Mouse (Mus musculus) granulocyte monocyte progenitor cell, adult 5-6 weeks (primary cell): ENCODE results near the gene Eipr1. TPM values are rescaled to one million over a fixed set of nuclear protein-coding genes. Genes with fewer than 3 reads are reported as not detected.
"Not testable (repeated sequence)": the region's sequence is repeated elsewhere in the genome, so short reads cannot be mapped to it uniquely, and the experiment has no call there.

Source experiments
- ATAC-seq: replicated peaks from 2 replicates; pipeline ENCODE4 v1.8.0; 2016; ENCODE audit warnings: mild to moderate bottlenecking, moderate TSS enrichment, inconsistent platforms; ENCODE audit not compliant: poor library complexity, severe bottlenecking
- total RNA-seq, 2 experiments: library from RNA; stranded (forward) in 1 of 2; stranded (reverse) in 1 of 2; fragments of 200-712, 200-1000 nt in 1 of 2; fragments of >200 nt in 1 of 2; fragmentation: Nextera tagmentation in 1 of 2; gene quantifications; 2 replicates each; pipeline ENCODE4 v1.2.3; 2014 to 2017

Gene Eipr1
- total RNA-seq (2014; fragmentation: Nextera tagmentation) (23.6 and 31.2 TPM in 2 replicates), total RNA-seq (2017) (24.4 and 25.5 TPM in 2 replicates)

DNA sequence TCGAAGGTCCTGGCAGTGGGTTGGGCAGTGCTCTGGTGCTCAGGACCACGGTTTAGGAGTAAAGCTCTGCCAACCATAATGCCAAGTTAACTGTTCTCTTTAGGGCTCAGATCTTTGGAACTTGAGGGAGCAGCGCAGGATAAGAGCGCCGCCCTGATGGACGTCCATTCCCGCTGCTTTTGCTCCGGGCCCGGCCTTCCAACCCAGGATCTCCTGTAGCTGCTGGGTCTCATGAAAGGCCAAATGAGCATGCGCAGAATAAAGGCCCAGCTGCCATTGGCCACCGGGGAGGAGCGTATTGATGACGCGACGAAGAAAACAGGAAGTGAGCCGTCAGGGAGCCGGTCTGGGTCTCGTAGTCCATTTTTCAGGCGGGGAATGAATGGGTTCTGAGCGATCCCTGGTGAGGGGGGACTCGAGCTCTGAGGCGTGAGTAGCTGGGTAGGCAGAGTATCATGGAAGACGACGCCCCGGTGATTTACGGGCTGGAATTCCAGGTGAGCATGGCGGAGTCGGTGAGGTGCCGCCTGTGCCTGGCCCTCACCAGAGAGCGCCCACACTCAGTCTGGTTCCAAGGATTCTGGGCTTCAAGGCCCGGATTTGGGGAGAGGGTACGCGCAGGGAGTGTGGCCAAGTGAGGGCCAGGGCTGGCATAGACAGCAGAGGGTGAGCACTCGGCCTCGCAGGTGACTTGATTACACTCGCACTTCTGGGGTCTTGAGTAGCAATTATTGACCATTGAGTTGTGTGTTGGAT lies at the start of gene Eipr1:
Gene Eipr1 (plus strand): TSS at position 296 of the 756 bp plus-strand sequence.
- ATAC-seq, result peak; percentile 83

- ATAC-seq, result no peak
Observed at GRCm38 (mm10) chr12:28704381-28704780, 47.2 kb upstream of the Eipr1 start.

DNA sequence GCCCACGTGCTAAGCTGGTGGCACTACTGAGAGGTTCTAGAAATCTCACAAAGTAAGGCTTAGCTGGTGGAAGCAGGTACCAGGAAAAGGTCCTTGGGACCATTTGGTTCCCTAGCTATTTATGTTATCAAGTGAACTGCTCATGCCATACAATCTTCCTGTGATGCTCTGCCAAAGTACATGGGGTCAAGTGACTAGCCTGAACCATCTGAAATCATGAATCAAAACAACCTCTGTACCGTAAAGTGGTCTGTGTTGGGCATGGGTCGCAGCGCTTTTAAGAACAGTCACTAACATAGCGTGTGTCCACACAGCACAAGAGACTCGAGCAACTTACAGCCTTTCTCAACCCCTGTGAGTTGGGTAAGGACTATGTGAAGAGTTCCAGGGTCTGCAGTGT lies 46.4 kb upstream of the Eipr1 start:
- ATAC-seq, result no peak

GRCm38 (mm10) chr12:28708154-28708553 lies 43.4 kb upstream of the Eipr1 start:
- ATAC-seq, result no peak

DNA sequence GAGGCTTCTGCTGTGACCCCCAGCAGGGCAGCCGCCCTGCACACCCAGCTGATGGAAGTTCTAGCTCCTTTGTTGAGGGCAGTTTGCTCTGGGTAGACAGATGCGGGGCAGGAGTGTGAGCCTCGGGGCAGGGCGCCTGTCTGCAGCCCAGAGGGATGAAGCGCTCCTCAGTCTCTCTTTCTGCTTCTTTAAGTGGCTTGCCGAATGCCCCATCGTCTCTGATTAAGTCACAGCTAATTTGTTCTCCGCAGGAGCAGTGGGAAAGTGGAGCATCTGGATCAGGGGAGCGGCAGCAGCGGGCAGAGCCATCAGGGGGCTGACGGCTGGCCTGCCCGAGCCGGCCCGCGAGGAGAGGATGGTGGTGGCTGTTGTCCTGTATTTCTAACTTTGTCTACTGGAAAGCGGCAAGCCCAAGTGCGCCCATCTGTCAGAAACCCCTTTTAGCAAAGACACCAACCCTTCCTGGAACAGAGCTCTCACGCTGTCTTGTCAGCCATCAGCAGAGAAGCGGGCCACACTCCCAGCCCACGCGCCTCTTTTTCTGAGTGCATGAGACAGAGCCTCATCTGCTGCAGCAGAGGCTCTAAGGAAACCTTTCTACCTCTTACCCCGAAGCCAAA lies 40.9 kb upstream of the Eipr1 start:
- no peak for ATAC-seq

DNA sequence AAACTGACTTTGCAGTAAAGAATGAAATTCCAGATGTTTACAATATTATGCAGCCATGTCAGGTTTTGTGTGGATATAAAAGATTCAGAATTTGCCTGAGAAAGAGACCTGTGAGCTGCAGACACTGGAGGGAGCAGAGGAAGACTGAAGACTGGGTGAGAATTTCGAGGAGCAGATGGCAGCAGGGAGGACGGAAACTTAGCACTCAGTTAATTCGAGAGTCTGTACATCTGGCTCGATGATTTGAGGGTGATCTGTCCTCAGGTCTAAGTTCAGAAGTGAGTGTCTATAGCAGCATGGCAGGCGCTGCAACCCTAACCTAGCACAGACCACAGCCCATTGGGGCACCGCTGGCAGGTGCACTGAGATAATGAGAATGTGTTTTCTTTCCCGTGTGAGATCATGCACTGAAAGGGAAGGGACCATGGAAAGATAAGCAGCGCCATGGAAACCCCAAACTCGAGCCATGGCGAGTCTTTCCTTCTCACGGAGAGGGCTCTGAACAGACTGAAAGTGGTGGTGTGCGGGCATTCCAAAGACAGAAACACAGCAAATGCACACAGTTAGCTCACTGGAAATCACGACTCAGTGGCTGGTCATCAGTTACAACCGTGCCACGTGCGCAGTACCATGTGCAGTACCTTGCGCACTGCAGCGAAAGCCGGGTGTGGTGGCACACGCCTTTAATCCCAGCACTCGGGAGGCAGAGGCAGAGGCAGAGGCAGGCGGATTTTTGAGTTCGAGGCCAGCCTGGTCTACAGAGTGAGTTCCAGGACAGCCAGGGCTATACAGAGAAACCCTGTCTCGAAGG lies 36.6 kb upstream of the Eipr1 start:
- ATAC-seq, result no peak

GRCm38 (mm10) chr12:28717066-28717465 lies 34.5 kb upstream of the Eipr1 start:
- no peak for ATAC-seq

- no peak for ATAC-seq
Observed at GRCm38 (mm10) chr12:28718106-28718505, 33.5 kb upstream of the Eipr1 start.

DNA sequence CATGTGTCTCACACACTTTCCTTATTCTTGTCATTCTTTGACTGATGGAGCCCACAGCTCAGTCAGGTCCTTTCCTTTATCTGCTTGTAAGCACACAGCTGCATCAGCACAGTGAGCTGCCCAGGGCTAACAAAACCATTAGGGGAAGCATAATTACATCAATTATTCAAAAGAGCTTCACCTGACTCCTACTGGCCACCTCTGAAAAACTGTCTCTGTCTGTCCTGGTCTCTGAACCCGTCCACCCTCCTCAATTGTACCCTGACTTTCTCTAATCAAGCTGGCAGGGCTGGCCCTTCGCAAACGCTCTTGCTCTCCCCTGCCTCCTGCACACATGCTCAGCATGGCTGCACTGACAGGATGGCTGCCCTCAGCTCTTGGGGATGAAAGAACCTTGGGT lies 27.2 kb upstream of the Eipr1 start:
- ATAC-seq, result no peak

DNA sequence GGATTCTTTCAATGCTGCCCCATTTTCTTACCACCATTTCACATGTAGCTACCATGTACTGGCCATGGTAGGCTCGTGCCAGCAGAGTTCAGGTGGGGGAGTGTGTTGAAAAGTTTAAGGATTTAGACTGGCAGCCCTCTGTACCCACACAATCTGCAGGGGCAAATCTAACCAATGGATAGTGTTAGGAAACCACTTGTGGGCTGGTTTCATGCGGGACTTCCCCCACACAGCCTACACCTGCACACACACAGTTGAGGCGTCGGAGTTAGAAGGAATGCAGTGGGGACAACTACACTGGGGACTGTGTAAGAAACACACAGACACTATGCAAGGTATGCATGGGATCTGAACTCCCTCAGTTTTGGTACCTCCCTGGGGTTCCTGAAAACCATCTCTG lies 25.4 kb upstream of the Eipr1 start:
- ATAC-seq, result no peak

DNA sequence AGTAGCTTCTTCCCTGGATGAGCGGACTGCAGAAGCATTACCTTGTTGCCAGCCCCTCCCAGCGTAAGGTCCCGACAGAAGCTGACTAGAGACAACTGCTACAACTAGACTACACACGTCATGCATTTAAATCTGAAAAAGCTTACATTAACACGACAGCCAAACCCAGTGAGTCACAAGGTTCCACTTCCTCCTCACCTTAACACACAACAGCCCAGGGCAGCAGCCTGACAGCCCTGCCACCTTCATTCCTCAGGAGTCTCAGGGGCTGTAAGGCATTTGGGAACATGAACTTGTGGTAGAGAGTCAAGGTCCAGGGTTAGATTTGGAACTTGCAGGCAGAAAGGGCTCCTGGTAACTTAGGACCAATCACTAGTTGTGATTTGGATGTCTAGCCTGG lies 24.5 kb upstream of the Eipr1 start:
- peak; percentile 67 for ATAC-seq

- peak; percentile 42; the same call in 1 of the 2 replicates for ATAC-seq
Observed at GRCm38 (mm10) chr12:28732631-28733030, 19.0 kb upstream of the Eipr1 start.

- ATAC-seq, result not testable (repeated sequence)
Observed at GRCm38 (mm10) chr12:28733520-28734245, 17.9 kb upstream of the Eipr1 start.

DNA sequence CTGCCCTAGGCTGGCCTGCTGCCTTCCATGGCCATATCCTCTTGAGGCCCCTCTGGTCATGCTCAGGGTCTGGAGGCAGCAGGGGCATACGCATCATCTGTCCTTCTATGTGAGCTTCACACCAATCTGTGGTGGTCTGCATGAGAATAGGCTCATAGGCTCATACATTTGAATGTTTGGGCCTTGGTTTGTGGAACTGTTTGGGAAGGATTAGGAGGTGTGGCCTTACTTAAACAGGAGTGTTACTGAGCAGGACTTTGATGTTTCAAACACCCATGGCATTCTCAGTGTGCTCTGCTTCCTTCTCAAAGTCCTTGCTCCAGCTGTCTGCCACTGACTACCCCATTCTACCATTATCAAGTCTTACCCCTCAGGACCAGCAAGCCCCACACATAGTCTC lies 17.3 kb upstream of the Eipr1 start:
- no peak for ATAC-seq

DNA sequence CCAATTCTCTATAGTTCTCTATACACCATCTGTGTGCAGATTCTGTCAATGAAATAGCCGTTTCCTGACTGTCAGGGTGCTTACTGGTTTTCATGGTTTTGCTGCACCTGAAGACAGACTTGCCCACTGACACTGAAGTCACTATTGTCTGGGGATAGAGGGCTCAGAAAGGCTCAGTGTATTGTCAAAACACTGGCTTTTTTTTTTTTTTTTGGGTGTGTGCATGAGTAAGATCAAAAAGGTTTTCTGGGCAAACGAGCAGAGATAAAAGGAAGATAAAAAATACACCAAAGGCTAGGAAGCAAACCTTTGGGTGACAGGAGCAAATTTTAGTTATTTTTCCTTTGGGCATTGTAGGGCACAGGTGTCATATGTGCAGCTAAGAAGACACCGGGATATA lies 16.3 kb upstream of the Eipr1 start:
- ATAC-seq, result no peak

DNA sequence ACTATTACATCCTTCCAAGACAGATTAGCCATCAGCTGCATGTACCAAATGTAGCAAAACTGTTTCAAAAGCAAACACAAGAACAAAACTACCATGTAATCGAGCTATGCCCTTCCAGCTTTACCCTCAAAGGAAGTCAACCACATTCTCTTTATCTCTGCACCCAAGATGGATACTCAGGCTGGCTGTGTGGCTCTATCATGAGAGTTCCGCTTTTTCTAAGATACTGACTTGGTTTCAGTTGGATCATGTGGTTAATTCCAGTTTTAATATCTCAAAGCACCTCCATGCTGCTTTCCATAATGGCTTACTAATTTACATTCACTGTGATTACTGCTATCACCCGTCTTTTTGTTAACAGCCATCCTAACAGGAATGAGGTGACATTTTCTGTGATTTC lies 8.3 kb upstream of the Eipr1 start:
- peak; percentile 61 for ATAC-seq

DNA sequence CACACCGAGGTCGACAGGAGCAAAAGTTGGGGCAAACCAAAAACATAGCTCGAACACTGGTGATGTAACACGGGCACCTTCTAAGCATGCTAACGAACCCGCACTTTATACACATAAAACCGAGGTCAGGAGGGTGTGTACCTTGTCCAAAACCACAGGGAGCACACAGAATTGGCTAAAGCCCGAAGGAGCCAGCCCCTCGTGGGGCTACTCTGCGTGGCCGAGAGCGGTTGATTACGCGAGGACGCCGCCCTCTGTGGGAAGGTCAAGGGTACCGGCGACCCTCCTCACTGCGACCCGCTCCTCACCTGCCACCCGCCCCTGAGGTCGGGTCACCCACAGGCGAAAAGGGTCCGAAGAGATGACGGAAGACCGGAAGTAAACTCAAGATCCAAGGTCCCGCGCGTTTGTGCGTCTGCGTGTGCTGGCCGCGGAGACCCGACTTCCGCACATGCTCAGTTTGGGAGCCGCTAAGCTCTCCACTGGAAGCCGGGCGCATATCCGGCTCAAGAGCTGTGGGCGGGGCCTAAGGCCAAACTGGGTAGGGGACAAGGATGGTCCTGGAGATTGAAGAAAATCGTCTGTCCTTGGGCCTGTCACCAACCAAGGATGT lies 1.5 kb upstream of the Eipr1 start, which contains the start of gene Trappc12:
Gene Trappc12 (minus strand): TSS at position 452 of the 613 bp plus-strand sequence.
- peak; percentile 79 for ATAC-seq

DNA sequence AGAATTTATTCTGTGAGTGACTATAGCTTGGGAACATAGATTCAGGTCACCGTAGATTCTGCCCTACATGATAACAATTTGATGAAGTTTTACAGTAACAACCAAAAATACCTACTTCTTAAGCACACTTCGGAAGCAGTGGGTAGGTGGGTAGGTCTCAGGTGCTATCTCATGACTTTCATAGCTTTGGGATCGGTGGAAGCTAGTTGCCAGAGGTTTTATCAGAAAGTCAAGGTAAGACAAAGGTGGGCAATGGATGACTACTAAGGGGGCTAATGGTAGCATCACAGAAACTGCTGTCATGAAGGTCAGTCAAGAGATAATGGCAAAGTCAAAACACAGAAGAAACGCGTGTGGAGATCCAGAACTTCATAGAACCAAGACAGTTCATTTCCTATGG lies 727 bp upstream of the Eipr1 start:
- ATAC-seq, result no peak

- no peak for ATAC-seq
Observed at GRCm38 (mm10) chr12:28756019-28756418, 4.4 kb downstream of the Eipr1 start.

DNA sequence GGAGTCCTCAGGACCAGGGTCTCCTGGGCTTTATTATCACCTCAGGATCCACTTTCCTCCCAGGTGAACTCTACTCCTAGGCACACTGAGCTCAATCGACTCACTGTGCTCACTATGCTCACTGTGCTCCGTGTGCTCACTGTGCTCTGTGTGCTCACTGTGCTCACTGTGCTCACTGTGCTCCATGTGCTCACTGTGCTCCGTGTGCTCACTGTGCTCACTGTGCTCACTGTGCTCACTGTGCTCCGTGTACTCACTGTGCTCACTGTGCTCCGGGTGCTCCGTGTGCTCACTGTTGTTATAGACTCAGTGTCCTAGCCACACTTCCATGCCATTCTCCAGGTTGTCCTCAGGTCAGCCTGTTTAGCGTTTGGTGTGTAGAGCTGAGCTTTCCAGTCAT lies 18.4 kb downstream of the Eipr1 start:
- no peak for ATAC-seq
